In the genomic region with DNA sequence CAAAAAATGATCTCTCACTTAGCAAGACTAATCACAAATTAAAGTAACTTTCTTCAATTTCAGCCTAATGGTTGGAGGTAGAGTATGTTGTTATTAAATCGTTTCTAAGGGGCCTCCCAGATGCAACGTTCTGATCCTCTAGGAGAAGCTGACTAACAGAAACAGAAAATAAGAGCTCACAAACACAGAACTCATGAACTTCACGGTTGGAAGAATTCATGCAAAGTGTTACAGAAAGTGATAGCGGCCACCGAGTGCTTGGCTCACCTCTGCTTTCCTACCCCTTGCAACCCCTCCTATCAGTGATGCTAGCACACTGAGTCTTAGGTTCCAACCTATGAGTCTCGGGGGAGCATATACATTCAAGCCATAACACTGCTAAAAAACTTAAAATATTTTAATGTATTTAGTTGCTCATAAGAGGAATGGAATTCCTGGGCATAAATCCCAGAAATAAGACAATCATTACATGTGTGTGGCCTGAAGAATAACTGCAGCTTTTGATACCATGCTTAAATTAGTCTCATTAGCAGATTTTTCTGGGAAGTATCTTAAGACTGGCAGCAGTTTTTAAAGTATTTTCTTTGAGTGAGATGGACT, we compare ENCODE assay signal across 19 mouse cellular contexts.
"Had no signal": no experiment of that assay in that cellular context is flagged by ENCODE, and none has a peak within 500 bp of the region (broad histone marks: within the 10 kb centered on the region; RNA-seq: fewer than 3 reads in every experiment).

No protein-coding gene starts in this region.

- H3K36me3 ChIP-seq: kidney, embryonic 15.5 days; limb, embryonic 15.5 days; midbrain, embryonic 12.5 days; midbrain, embryonic 15.5 days; neural tube, embryonic 13.5 days had no signal

- H3K9ac ChIP-seq: kidney, embryonic 15.5 days; limb, embryonic 15.5 days; liver, embryonic 14.5 days; liver, postnatal 0 days; midbrain, embryonic 12.5 days; midbrain, embryonic 15.5 days; neural tube, embryonic 13.5 days had no signal

- H3K4me3 ChIP-seq: kidney, embryonic 15.5 days; limb, embryonic 15.5 days; midbrain, embryonic 12.5 days; midbrain, embryonic 15.5 days; neural tube, embryonic 13.5 days had no signal

- ATAC-seq: intestine, postnatal 0 days; liver, postnatal 0 days; midbrain, embryonic 15.5 days had no signal

- H3K27ac ChIP-seq: kidney, embryonic 15.5 days; limb, embryonic 15.5 days; liver, embryonic 14.5 days; macrophage; midbrain, embryonic 12.5 days; midbrain, embryonic 15.5 days; neural tube, embryonic 13.5 days; stomach, postnatal 0 days had no signal

- DNase-seq: kidney, adult 2 months; kidney, postnatal 14 days; kidney, postnatal 4 days; left cerebral cortex, postnatal 4 days; liver, postnatal 0 days; lung, postnatal 14 days; thymus, adult 2 months; thymus, postnatal 14 days; thymus, postnatal 4 days had no signal

- H3K4me2 ChIP-seq: kidney, embryonic 15.5 days; limb, embryonic 15.5 days; liver, embryonic 11.5 days; midbrain, embryonic 12.5 days; midbrain, embryonic 15.5 days; neural tube, embryonic 13.5 days had no signal

- H3K9me3 ChIP-seq: kidney, embryonic 15.5 days; limb, embryonic 15.5 days; midbrain, embryonic 12.5 days; midbrain, embryonic 15.5 days; neural tube, embryonic 13.5 days had no signal

- H3K27me3 ChIP-seq: kidney, embryonic 15.5 days; limb, embryonic 15.5 days; midbrain, embryonic 12.5 days; midbrain, embryonic 15.5 days; neural tube, embryonic 13.5 days had no signal
